Mouse (Mus musculus): ENCODE results near the gene Gm43191.

GRCm38 (mm10) chr3:116601781-116602180 is 79.3 kb downstream of the Gm43191 start:
- no peak for TF ChIP-seq EP300 (optimal IDR thresholded peaks at IDR 0.05)
- no peak for TF ChIP-seq CTCF (IDR thresholded peaks at IDR 0.05; ENCODE audit: low read depth)

Data from stomach, postnatal 0 days (tissue).